Mouse (Mus musculus) left cerebral cortex, postnatal 25 days (tissue): Measurements from ENCODE around the gene Ifitm2. TPM values are rescaled to one million over a fixed set of nuclear protein-coding genes. Genes with fewer than 3 reads are reported as not detected.
"Not testable (repeated sequence)": the region's sequence is repeated elsewhere in the genome, so short reads cannot be mapped to it uniquely, and the experiment has no call there.

Experiments
- DNase-seq, 2 experiments: peaks; one replicate each; pipeline ENCODE4 v3.0.0; 2022; ENCODE audit warnings: low spot score in 2 of 2, mixed read lengths in 1 of 2
- intact Hi-C: fragments of 180-260 bp; cut with DNase I; formaldehyde crosslinking; loops from one replicate; pipeline ENCODE4 v1.15.1; 2025
- total RNA-seq, 2 experiments: library from RNA; stranded (reverse); gene quantifications; 2 replicates each; pipeline ENCODE4 v1.2.3; 2021

The Ifitm2 gene
- total RNA-seq, 2 experiments from 2014 or later: 11.7 to 15.7 TPM

- intact Hi-C loops: no loop called here
- DNase-seq: no peak
These were observed 15.8 kb upstream of the Ifitm2 start for GRCm38 (mm10) chr7:140971479-140972171.

GRCm38 (mm10) chr7:140970931-140971330, 15.1 kb upstream of the Ifitm2 start:
- intact Hi-C loops: no loop called here

GRCm38 (mm10) chr7:140968710-140969109, 12.9 kb upstream of the Ifitm2 start:
- DNase-seq, intact Hi-C loops: not testable (repeated sequence)

More at GRCm38 (mm10) chr7:140970931-140971330, 15.1 kb upstream of the Ifitm2 start:
- no peak for DNase-seq

- no peak for DNase-seq
- intact Hi-C loops: no loop called here
These were observed 12.2 kb upstream of the Ifitm2 start for GRCm38 (mm10) chr7:140967862-140968591.

GRCm38 (mm10) chr7:140966921-140967320, 11.1 kb upstream of the Ifitm2 start, which contains the start of gene Ifitm1:
Ifitm1 (plus strand) TSS chr7:140967221.
- no peak for DNase-seq
- intact Hi-C loops: no loop called here

GRCm38 (mm10) chr7:140962733-140963132, 6.9 kb upstream of the Ifitm2 start:
- DNase-seq: no peak
- intact Hi-C loops: no loop called here

GRCm38 (mm10) chr7:140961416-140961815, 5.6 kb upstream of the Ifitm2 start:
- DNase-seq: no peak
- intact Hi-C loops: no loop called here

- no peak for DNase-seq
- intact Hi-C loops: no loop called here
These were observed 4.2 kb upstream of the Ifitm2 start for GRCm38 (mm10) chr7:140960026-140960425.

- intact Hi-C loops: loop anchor here (1.0 to 5.0 kb wide), 2 partner anchors 48 to 89 kb away; no protein-coding TSS in a partner anchor
- DNase-seq: peak; percentile 10 to 16
These were observed 3.6 kb upstream of the Ifitm2 start for GRCm38 (mm10) chr7:140959181-140959901.

GRCm38 (mm10) chr7:140956556-140956869, 726 bp upstream of the Ifitm2 start:
- intact Hi-C loops: loop anchor here (5.0 kb wide), 1 partner anchor 51 kb away; no protein-coding TSS in a partner anchor
- no peak for DNase-seq

GRCm38 (mm10) chr7:140955342-140955741, 445 bp downstream of the Ifitm2 start:
- intact Hi-C loops: loop anchor here (5.0 kb wide), 1 partner anchor 52 kb away; no protein-coding TSS in a partner anchor
- no peak for DNase-seq

- intact Hi-C loops: loop anchor here (5.0 kb wide), 1 partner anchor 53 kb away; no protein-coding TSS in a partner anchor
- DNase-seq: no peak
These were observed 1.1 kb downstream of the Ifitm2 start for GRCm38 (mm10) chr7:140954733-140955071.

GRCm38 (mm10) chr7:140953800-140954732, 1.7 kb downstream of the Ifitm2 start:
- intact Hi-C loops: no loop called here
- DNase-seq: no peak

GRCm38 (mm10) chr7:140953133-140953532, 2.7 kb downstream of the Ifitm2 start:
- no peak for DNase-seq
- intact Hi-C loops: no loop called here

- no peak for DNase-seq
- intact Hi-C loops: no loop called here
These were observed 3.3 kb downstream of the Ifitm2 start for GRCm38 (mm10) chr7:140952441-140952840.

GRCm38 (mm10) chr7:140951765-140952164, 4.0 kb downstream of the Ifitm2 start:
- no peak for DNase-seq
- intact Hi-C loops: no loop called here

- no peak for DNase-seq
- intact Hi-C loops: no loop called here
These were observed 4.7 kb downstream of the Ifitm2 start for GRCm38 (mm10) chr7:140951051-140951450.

GRCm38 (mm10) chr7:140949824-140950530, 5.8 kb downstream of the Ifitm2 start, which contains the start of gene Ifitm5:
Ifitm5 (minus strand) TSS chr7:140950291.
- no peak for DNase-seq
- intact Hi-C loops: no loop called here

- intact Hi-C loops: no loop called here
- no peak for DNase-seq
These were observed 6.5 kb downstream of the Ifitm2 start for GRCm38 (mm10) chr7:140949255-140949654.
